Mouse (Mus musculus): ENCODE data around the gene Edn1. TPM values are rescaled to one million over a fixed set of nuclear protein-coding genes. Genes with fewer than 3 reads are reported as not detected.

The Edn1 gene
- total and polyA plus RNA-seq, 3 experiments = not detected

GRCm38 (mm10) chr13:42317808-42318207 is 16.5 kb downstream of the Edn1 start:
- Histone ChIP-seq H3K9me3 (replicated peaks; ENCODE audit: insufficient read depth, low read length) (no peaks in the 10 kb centered on the region), H3K79me2 (ENCODE audit: control insufficient read depth, insufficient read depth, low read length, poor library complexity) (no peaks in the 10 kb centered on the region), H3K27me3 (ENCODE audit: control insufficient read depth in 1 of 2, insufficient read depth in 2 of 2, low read length in 2 of 2) (no peaks in the 10 kb centered on the region), H3K36me3 (ENCODE audit: control insufficient read depth in 1 of 2, insufficient read depth in 2 of 2, low read length in 2 of 2) (no peaks in the 10 kb centered on the region), H3K4me1 (ENCODE audit: control insufficient read depth in 1 of 2, insufficient read depth in 2 of 2, low read length in 2 of 2) (no peaks in the 10 kb centered on the region), H3K4me3 (ENCODE audit: control insufficient read depth in 1 of 2, insufficient read depth in 1 of 2, low read depth in 2 of 2, low read length in 2 of 2) (no peak overlapping the region), H3K27ac (ENCODE audit: control insufficient read depth, low read depth, low read length) (no peak overlapping the region), H3K9ac (ENCODE audit: control insufficient read depth, low read depth, low read length, poor library complexity, severe bottlenecking) (no peak overlapping the region)
- TF ChIP-seq SIN3A (IDR thresholded peaks at IDR 0.05; ENCODE audit: low read length) (no peak), NELFE (IDR thresholded peaks at IDR 0.05; ENCODE audit: low read depth, low read length) (no peak), MEF2A (IDR thresholded peaks at IDR 0.05; ENCODE audit: extremely low read depth, insufficient replicate concordance, low read depth, low read length, poor library complexity, severe bottlenecking) (no peak), GABPA (IDR thresholded peaks at IDR 0.05; ENCODE audit: low read depth, low read length) (no peak), TCF12 (IDR thresholded peaks at IDR 0.05; ENCODE audit: low read depth, low read length) (no peak), CHD1 (IDR thresholded peaks at IDR 0.05; ENCODE audit: low read depth, low read length) (no peak), EP300 (IDR thresholded peaks at IDR 0.05; ENCODE audit: low read depth in 1 of 2, low read length in 2 of 2) (no peak), TAL1 (IDR thresholded peaks at IDR 0.05; ENCODE audit: low read length) (no peak), RAD21 (IDR thresholded peaks at IDR 0.05; ENCODE audit: low read depth, low read length) (no peak), MAZ (IDR thresholded peaks at IDR 0.05; ENCODE audit: low read depth, low read length) (no peak), MYC (IDR thresholded peaks at IDR 0.05; ENCODE audit: low read depth, low read length) (no peak), ZNF384 (IDR thresholded peaks at IDR 0.05; ENCODE audit: low read depth, low read length) (no peak), SMC3 (IDR thresholded peaks at IDR 0.05; ENCODE audit: low read depth, low read length) (no peak), E2F4 (IDR thresholded peaks at IDR 0.05; ENCODE audit: borderline replicate concordance, low read depth, low read length) (no peak), ELF1 (IDR thresholded peaks at IDR 0.05; ENCODE audit: low read depth, low read length) (no peak), TBP (IDR thresholded peaks at IDR 0.05; ENCODE audit: low read depth, low read length) (no peak), BHLHE40 (IDR thresholded peaks at IDR 0.05; ENCODE audit: borderline replicate concordance, low read depth, low read length) (no peak), ZC3H11A (IDR thresholded peaks at IDR 0.05; ENCODE audit: low read depth, low read length) (no peak), NRF1 (IDR thresholded peaks at IDR 0.05; ENCODE audit: insufficient read depth, low read depth, low read length, poor library complexity, severe bottlenecking) (no peak)
- no peak for DNase-seq (ENCODE audit: low read depth, low spot score)

- DNase-seq (ENCODE audit: low read depth, low spot score) = peak; percentile 17
- H3K27ac ChIP-seq (ENCODE audit: control insufficient read depth, low read depth, low read length) = no peak overlapping the region
These were observed 27.3 kb downstream of the Edn1 start for GRCm38 (mm10) chr13:42328576-42328975.

More at GRCm38 (mm10) chr13:42328576-42328975, 27.3 kb downstream of the Edn1 start:
- no peak overlapping the region for H3K4me3 ChIP-seq (ENCODE audit: control insufficient read depth in 1 of 2, insufficient read depth in 1 of 2, low read depth in 2 of 2, low read length in 2 of 2)
- H3K79me2 ChIP-seq (ENCODE audit: control insufficient read depth, insufficient read depth, low read length, poor library complexity) = no peaks in the 10 kb centered on the region
- no peaks in the 10 kb centered on the region for H3K36me3 ChIP-seq (ENCODE audit: control insufficient read depth in 1 of 2, insufficient read depth in 2 of 2, low read length in 2 of 2)
- H3K27me3 ChIP-seq (ENCODE audit: control insufficient read depth in 1 of 2, insufficient read depth in 2 of 2, low read length in 2 of 2) = no peaks in the 10 kb centered on the region
- no peak overlapping the region for H3K9ac ChIP-seq (ENCODE audit: control insufficient read depth, low read depth, low read length, poor library complexity, severe bottlenecking)
- H3K4me1 ChIP-seq (ENCODE audit: control insufficient read depth in 1 of 2, insufficient read depth in 2 of 2, low read length in 2 of 2) = no peaks in the 10 kb centered on the region
- H3K9me3 ChIP-seq (replicated peaks; ENCODE audit: insufficient read depth, low read length) = no peaks in the 10 kb centered on the region
- TF ChIP-seq USF1 (IDR thresholded peaks at IDR 0.05; ENCODE audit: low read depth, low read length) (no peak), MYB (IDR thresholded peaks at IDR 0.05; ENCODE audit: low read depth, low read length) (no peak), CHD2 (IDR thresholded peaks at IDR 0.05; ENCODE audit: low read length) (no peak)
